Mouse (Mus musculus) spleen, postnatal 10 days (tissue): ENCODE measurements around the gene Cadps2.

ENCODE experiments used
- DNase-seq, 2 experiments: peaks; one replicate each; pipeline ENCODE4 v3.0.0; 2021 to 2022; ENCODE audit warnings: low spot score in 2 of 2

Cadps2 gene

GRCm38 (mm10) chr6:23361842-23362451, 477.3 kb downstream of the Cadps2 start:
- no peak for DNase-seq

GRCm38 (mm10) chr6:23360596-23360995, 478.6 kb downstream of the Cadps2 start:
- no peak for DNase-seq

- DNase-seq, result no peak
These were observed 483.1 kb downstream of the Cadps2 start for GRCm38 (mm10) chr6:23356141-23356540.

GRCm38 (mm10) chr6:23353480-23353879, 485.7 kb downstream of the Cadps2 start:
- DNase-seq, result no peak

GRCm38 (mm10) chr6:23337411-23338063, 501.7 kb downstream of the Cadps2 start:
- DNase-seq, result no peak

GRCm38 (mm10) chr6:23314945-23315344, 524.3 kb downstream of the Cadps2 start:
- DNase-seq, result no peak

- DNase-seq, result no peak
These were observed 524.9 kb downstream of the Cadps2 start for GRCm38 (mm10) chr6:23314291-23314690.

- no peak for DNase-seq
These were observed 533.2 kb downstream of the Cadps2 start for GRCm38 (mm10) chr6:23306046-23306445.

GRCm38 (mm10) chr6:23298596-23298995, 540.6 kb downstream of the Cadps2 start:
- DNase-seq, result no peak

- no peak for DNase-seq
These were observed 544.5 kb downstream of the Cadps2 start for GRCm38 (mm10) chr6:23294685-23295084.

- no peak for DNase-seq
These were observed 550.5 kb downstream of the Cadps2 start for GRCm38 (mm10) chr6:23288752-23289151.

- DNase-seq, result no peak
These were observed 557.8 kb downstream of the Cadps2 start for GRCm38 (mm10) chr6:23281514-23281820.

GRCm38 (mm10) chr6:23280811-23281513, 558.3 kb downstream of the Cadps2 start:
- DNase-seq, result no peak

- no peak for DNase-seq
These were observed 565.7 kb downstream of the Cadps2 start for GRCm38 (mm10) chr6:23273483-23273882.

- DNase-seq, result no peak
These were observed 566.2 kb downstream of the Cadps2 start for GRCm38 (mm10) chr6:23272979-23273378.

GRCm38 (mm10) chr6:23272542-23272941, 566.7 kb downstream of the Cadps2 start:
- DNase-seq, result no peak

- no peak for DNase-seq
These were observed 578.5 kb downstream of the Cadps2 start for GRCm38 (mm10) chr6:23260738-23261050.

- no peak for DNase-seq
These were observed 579.0 kb downstream of the Cadps2 start for GRCm38 (mm10) chr6:23260016-23260737.

- DNase-seq, result no peak
These were observed 581.2 kb downstream of the Cadps2 start for GRCm38 (mm10) chr6:23257981-23258380.

GRCm38 (mm10) chr6:23255161-23255560, 584.1 kb downstream of the Cadps2 start:
- no peak for DNase-seq

- no peak for DNase-seq
These were observed 584.6 kb downstream of the Cadps2 start for GRCm38 (mm10) chr6:23254644-23255043.
